Mouse (Mus musculus) fibroblast of lung, adult 2 months (primary cell): Measurements from ENCODE around the gene Rad51ap1.

Source experiments
- DNase-seq: peaks from one replicate; pipeline ENCODE4 v3.0.0-alpha.2; 2011; ENCODE audit warnings: low read depth

Rad51ap1 gene

GRCm38 (mm10) chr6:126939487-126940171 is at the start of gene Rad51ap1, which contains the start of gene D6Wsu163e:
TSS of gene Rad51ap1 (minus strand) at chr6:126939587.
TSS of gene D6Wsu163e (plus strand) at chr6:126939962.
- DNase-seq: peak; percentile 88

DNA sequence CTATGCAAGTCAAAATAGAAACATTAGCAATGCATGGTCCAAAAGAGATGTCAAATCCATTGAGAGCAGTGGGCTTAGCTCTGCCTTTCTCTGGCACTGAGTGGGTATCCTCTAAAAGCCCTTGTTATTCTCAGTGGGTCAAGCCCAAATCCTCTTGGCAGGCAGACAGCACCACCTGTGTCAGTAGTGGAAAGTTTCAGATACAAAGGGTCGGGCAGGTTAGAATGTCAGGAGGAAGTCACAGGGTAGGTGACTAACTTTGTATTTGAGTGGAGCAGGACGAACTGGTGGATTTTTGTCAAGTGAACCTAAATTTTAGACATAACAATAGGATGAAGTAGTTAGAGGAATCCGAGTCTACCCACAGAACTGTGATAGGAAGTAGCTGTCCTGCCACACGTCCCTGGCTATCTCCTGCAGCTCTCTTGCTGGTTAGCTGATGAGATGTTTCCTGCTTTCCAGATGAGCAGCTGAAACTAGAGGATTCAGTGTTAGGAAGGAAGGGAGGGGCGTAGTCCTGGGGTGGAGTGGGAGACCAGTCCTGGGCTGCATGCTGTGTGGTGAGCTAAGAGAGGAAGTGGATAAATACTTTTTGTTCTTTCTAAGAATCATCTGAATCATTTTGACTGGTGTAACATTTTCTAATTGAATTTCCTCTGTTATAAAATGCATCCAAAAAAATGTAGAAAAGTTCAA is 42.3 kb upstream of the Rad51ap1 start:
- DNase-seq: no peak

DNA sequence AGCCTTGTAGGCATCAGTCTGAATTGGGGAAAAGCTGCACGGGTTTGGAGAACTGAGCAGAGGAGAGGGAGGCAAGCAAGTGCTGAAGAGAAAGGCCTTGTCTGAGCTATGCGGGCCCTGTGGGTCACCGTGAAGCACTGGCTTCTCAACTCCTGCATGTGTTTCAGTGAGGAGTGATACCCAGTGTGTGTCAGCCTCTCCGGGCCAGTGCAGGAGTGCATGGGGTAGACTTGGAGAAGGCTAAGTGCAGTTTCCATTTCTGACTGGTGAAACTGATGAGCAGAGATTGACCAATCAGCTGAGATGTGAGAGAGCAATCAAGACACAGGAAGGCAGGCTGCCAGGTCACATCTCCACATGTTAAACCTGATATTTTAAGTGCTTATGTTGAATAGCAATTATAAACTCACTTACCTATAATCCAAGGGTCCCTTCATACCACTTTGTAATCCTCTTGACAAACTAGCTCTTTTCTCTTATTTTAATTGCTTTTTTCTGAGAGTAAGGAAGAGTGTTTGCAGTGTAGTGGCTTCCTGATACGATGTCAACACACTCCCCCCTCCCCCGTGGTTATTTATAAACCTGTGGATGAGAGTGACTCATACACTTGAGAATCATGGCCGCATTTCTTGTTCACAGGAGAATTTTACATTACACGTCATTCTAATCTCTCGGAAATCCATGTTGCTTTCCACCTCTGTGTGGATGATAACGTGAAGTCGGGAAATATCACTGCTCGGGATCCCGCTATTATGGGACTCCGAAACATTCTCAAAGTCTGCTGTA is 27.0 kb upstream of the Rad51ap1 start:
- no peak for DNase-seq

GRCm38 (mm10) chr6:126963426-126963825 is 24.0 kb upstream of the Rad51ap1 start:
- DNase-seq: no peak

DNA sequence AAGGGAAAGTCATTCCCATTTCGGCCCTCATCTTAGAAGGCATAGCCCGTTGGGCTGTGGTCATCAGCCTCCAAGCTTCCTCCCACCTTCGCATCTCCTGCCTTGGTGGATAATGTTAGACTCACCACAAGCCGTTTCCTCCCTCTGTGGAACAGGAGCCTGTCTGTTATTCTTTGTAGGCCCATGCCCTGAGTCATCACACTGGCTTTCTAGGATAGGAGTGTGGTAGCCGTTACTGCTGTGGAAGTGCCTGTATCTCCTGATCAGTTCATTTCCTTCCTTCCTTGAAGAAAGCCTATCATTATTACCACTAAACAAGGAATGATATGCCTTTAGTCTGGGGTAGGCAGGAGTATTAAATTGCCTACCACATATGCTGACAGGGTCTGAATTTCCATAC is 23.3 kb upstream of the Rad51ap1 start:
- no peak for DNase-seq

DNA sequence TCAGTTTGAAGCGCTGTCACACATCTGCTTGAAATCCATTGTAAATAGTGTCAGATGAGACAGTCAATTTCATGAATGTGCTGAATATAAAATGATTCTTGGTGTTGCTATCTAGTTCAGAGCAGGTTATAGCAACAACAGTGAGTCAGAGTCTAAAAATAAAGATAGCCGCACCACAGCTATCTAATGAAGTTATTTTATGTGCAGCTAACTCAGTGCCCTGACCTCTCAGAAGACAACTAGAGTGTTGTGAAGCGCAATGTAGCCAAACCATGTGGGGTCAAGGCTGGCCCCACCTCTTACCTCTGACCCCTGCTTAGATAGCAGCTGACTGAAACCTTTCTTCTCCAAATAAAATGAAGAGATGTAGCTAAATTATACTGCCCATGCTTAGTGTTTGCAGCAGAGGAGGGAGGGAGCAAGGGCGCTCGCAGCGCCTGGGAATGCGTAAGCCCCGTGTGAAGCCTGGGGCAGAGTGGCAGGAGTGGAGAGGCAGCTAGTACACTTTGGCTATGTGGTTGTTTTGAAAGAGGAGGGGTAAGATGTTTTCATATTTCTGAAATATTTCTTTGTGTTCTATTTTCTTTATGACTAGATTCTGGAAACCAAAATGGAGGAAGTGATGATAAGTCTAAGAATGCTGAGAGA is 22.1 kb upstream of the Rad51ap1 start:
- no peak for DNase-seq

DNA sequence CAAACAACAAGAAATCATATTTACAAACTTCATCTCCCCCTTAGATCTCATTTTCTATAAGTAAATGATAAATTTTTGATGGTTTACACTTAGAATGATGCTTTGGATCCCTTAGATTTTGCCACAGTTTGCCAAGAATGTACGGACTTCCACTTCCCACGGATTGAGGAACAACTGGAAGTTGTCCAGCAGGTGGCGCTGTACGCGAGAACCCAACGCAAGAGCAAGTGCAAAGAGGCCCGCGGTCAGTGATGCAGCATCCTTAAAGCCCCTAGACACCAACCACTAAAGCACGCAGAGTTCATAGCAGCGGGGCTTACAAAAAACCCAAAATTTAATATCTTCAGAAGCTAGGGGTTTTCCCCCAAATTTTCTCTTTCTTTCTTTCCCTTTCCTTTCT is 16.3 kb upstream of the Rad51ap1 start:
- DNase-seq: no peak

GRCm38 (mm10) chr6:126948336-126948735 is 8.9 kb upstream of the Rad51ap1 start:
- no peak for DNase-seq

GRCm38 (mm10) chr6:126940451-126940850 is 1.1 kb upstream of the Rad51ap1 start:
- DNase-seq: no peak

- DNase-seq: no peak
These were observed 417 bp downstream of the Rad51ap1 start for GRCm38 (mm10) chr6:126938853-126939486.

GRCm38 (mm10) chr6:126938047-126938446 is 1.3 kb downstream of the Rad51ap1 start:
- no peak for DNase-seq

- DNase-seq: no peak
These were observed 6.5 kb downstream of the Rad51ap1 start for GRCm38 (mm10) chr6:126932896-126933295.

DNA sequence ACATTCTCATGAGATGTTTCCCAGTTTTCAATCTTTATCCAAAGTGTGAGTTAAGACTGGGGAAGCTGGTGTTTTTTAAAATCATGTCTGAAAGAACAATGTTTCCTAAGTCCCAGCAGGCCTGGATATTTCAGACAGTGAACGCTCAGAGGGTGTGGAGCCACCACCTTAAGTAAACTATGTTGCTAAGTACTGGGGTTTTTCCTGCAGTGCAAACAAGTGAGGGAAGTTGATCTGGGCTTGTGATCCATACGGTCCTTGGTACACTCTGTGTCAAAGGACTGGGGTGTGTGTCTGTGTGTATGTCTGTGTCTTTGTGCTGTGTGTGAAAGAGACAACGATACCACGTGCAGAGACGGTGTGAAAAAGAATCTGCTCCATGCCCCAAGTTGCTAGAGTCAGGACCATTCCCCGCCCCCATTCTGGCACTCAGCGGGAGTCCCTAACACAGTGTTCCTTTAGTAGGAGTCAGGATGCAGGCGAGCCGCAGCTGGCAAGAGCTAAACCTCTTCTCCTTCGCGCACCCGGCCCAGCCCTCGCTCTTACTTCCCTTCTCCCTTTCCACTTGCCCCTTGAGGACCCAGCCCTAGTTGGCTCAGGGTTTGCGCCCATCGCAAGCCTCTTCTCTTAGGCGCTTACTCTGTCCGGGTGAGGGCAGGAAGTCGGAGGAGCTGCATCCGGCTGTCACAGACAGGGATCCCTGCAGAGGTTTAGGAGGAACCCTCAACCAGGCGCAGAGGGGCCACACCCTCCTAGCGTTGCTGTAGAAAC is 18.1 kb downstream of the Rad51ap1 start, which contains the start of gene Dyrk4:
TSS of gene Dyrk4 (minus strand) at position 729 of the 771 bp plus-strand sequence.
- DNase-seq: no peak

DNA sequence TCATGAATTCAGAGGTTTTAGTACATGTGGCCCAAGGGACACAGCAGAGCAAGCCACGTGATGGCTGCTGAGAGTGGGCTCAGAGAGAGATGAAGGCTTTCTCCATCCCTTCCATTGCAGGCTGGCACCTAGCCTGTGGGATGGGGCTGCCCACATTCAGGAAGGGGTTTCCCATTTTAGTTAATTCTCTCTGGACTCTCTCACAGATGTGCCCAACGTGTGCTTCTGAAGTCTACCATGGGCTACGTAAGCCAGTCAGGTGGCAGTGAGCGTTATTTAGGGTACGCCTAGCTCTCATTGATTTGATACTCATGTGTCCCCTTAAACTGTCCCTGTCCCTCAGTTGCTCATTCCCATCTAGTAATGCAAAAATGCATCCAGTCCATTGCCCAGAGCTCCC is 24.5 kb downstream of the Rad51ap1 start:
- DNase-seq: no peak

- no peak for DNase-seq
These were observed 28.7 kb downstream of the Rad51ap1 start for GRCm38 (mm10) chr6:126910727-126911126.

- DNase-seq: no peak
These were observed 31.5 kb downstream of the Rad51ap1 start for GRCm38 (mm10) chr6:126907876-126908275.

DNA sequence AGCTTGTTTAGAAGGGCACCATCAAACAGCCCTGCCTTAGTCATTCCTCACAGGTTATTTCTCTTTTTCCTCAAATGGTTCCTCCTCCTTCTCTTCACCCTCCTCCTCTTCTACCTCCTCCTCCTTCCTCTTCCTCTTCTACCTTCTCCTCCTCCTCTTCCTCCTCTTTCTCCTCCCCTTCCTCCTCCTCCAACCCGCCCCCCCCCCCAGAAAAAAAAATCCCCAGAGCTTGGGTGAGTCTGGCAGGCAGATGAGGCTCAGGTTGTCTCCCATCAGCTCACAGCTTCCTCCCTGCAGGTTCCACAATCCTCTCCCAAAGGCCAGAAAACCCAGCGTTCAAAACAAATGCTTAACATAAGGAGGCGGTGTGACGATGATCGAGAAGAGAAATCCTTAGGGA is 32.0 kb downstream of the Rad51ap1 start:
- DNase-seq: no peak

- DNase-seq: no peak
These were observed 62.3 kb downstream of the Rad51ap1 start for GRCm38 (mm10) chr6:126877118-126877517.
